Mouse (Mus musculus) neural tube, embryonic 13.5 days (tissue): ENCODE measurements around the gene Atp5s. TPM values are rescaled to one million over a fixed set of nuclear protein-coding genes. Genes with fewer than 3 reads are reported as not detected.
A peak's percentile ranks its signal among the peaks of the same experiment; 100 is the strongest.

Experiments used
- ATAC-seq: fragments of 200-750 bp; cut with Nextera tagmentation; 2 replicates; pipeline ENCODE4 v1.8.0; 2017; ENCODE audit warnings: low read depth, mild to moderate bottlenecking, moderate TSS enrichment, moderate library complexity
- H3K27ac ChIP-seq: fragments of 300-500 bp; sonication (generic); replicated peaks from 2 replicates; pipeline ENCODE4 v1.5.1; 2015; ENCODE audit warnings: moderate library complexity, mild to moderate bottlenecking, inconsistent platforms
- H3K27me3 ChIP-seq: fragments of 300-500 bp; sonication (generic); 2 replicates; pipeline ENCODE4 v1.6.1; 2015; ENCODE audit warnings: mild to moderate bottlenecking, inconsistent platforms
- H3K36me3 ChIP-seq: fragments of 300-500 bp; sonication (generic); 2 replicates; pipeline ENCODE4 v1.6.1; 2015; ENCODE audit warnings: mild to moderate bottlenecking, inconsistent platforms
- H3K4me1 ChIP-seq: fragments of 300-500 bp; sonication (generic); replicated peaks from 2 replicates; pipeline ENCODE4 v1.6.1; 2015; ENCODE audit warnings: inconsistent platforms
- H3K4me2 ChIP-seq: fragments of 300-500 bp; sonication (generic); 2 replicates; pipeline ENCODE4 v1.6.1; 2015; ENCODE audit warnings: inconsistent platforms, mild to moderate bottlenecking, moderate library complexity
- H3K4me3 ChIP-seq: fragments of 300-500 bp; sonication (generic); 2 replicates; pipeline ENCODE4 v1.5.1; 2015; ENCODE audit warnings: mild to moderate bottlenecking, inconsistent platforms
- H3K9ac ChIP-seq: fragments of 300-500 bp; sonication (generic); 2 replicates; pipeline ENCODE4 v1.6.1; 2015; ENCODE audit warnings: moderate library complexity, mild to moderate bottlenecking, inconsistent platforms
- H3K9me3 ChIP-seq: fragments of 300-500 bp; sonication (generic); 2 replicates; pipeline ENCODE4 v1.6.1; 2016; ENCODE audit warnings: inconsistent platforms
- WGBS: fragments of 180-500 bp; shearing (Covaris S2); methylation state at CpG from one replicate; pipeline ENCODE4 v1.1.7; 2015; 5-methylcytosine and 5-hydroxymethylcytosine counted together
- microRNA counts: library from miRNA; unstranded; fragments of <30 nt; microRNA quantifications from one replicate; lab custom pipeline; 2016
- microRNA-seq: library from miRNA; unstranded; fragments of <30 nt; microRNA quantifications from one replicate; pipeline ENCODE4, GENCODE M21; 2016
- polyA plus RNA-seq: library from polyadenylated mRNA; unstranded; fragments of >200 nt; fragmentation: Nextera tagmentation; extraction: Ambion mirVana; gene quantifications from 2 replicates; pipeline ENCODE4 v1.2.1, GENCODE M21; 2015

The Atp5s gene
- polyA plus RNA-seq, 1 experiment from 2014 or later, result 32.3 TPM

DNA sequence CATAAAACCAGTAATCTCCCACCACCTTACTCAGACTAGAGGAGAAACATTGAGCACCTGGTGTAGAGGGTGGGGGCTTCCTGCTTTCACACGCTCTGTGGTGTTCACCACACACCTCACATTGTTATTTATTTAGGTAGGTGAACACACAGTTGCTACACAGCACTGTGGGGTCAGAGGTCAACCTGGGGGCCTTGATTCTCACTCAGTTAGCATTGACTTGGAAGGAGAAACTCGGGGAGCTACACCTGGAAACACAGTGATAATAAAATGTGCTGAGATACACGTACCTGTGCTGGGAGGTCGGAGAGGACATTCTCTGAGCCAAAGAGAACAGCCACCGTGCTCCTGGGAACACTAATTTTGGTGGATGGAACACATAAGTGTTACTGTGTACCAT is 63.6 kb downstream of the Atp5s start:
- no peak overlapping the region for H3K4me2 ChIP-seq
- 82% methylated on average over 5 of the region's 5 CpGs for WGBS
- no peak for ATAC-seq
- H3K9ac ChIP-seq, result no peak overlapping the region
- H3K4me3 ChIP-seq, result no peak overlapping the region
- H3K27me3 ChIP-seq, result no peaks in the 10 kb centered on the region; the same call in 1 of the 2 replicates
- no peak overlapping the region for H3K27ac ChIP-seq
- H3K9me3 ChIP-seq, result no peaks in the 10 kb centered on the region
- peaks cover 19% of the 10 kb centered on the region for H3K4me1 ChIP-seq
- no peaks in the 10 kb centered on the region for H3K36me3 ChIP-seq

DNA sequence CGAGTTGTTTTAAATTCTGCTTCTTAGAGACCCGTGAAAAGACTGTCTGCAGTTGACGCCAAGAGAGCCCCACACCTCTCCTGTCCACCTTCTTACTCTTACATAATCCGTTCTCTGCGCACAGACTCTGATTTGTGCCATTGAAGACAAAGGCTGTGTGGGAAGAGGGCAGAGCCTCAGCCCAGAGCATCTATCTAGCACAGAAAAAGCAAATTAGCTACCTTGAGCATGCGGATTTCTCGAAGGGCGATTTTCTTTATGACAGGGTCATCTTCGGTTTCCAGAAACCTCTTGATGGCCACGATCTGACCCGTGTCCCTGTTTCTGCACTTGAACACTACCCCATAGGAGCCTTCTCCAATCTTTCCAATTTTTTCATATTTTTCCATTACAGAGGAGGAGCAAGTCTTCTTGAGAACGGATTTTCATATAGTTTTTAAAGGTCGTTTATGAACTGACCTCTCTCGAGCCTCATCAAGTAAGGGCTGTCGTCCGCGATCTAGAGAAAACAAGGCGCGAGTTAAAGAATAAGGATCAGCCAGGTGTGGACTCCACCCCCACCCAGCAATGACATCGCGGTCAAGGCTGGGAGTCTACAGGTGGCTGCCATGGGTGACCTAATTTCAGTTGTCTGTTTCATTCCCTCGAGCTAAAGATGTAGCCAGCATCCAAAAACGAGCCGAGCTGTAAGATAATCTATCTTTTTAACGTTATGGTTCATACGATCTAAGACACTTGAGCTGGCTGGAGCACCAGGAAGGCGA is 65.2 kb downstream of the Atp5s start:
- H3K36me3 ChIP-seq, result no peaks in the 10 kb centered on the region
- 31% methylated on average over 27 of the region's 27 CpGs for WGBS
- peaks cover 19% of the 10 kb centered on the region for H3K4me1 ChIP-seq
- H3K9me3 ChIP-seq, result no peaks in the 10 kb centered on the region
- H3K27ac ChIP-seq, result no peak overlapping the region
- H3K4me3 ChIP-seq, result peak overlapping the region; percentile 55
- H3K27me3 ChIP-seq, result no peaks in the 10 kb centered on the region; the same call in 1 of the 2 replicates
- peak; percentile 25; the same call in 1 of the 2 replicates for ATAC-seq
- H3K9ac ChIP-seq, result peak overlapping the region; percentile 78
- H3K4me2 ChIP-seq, result peak overlapping the region; percentile 99

DNA sequence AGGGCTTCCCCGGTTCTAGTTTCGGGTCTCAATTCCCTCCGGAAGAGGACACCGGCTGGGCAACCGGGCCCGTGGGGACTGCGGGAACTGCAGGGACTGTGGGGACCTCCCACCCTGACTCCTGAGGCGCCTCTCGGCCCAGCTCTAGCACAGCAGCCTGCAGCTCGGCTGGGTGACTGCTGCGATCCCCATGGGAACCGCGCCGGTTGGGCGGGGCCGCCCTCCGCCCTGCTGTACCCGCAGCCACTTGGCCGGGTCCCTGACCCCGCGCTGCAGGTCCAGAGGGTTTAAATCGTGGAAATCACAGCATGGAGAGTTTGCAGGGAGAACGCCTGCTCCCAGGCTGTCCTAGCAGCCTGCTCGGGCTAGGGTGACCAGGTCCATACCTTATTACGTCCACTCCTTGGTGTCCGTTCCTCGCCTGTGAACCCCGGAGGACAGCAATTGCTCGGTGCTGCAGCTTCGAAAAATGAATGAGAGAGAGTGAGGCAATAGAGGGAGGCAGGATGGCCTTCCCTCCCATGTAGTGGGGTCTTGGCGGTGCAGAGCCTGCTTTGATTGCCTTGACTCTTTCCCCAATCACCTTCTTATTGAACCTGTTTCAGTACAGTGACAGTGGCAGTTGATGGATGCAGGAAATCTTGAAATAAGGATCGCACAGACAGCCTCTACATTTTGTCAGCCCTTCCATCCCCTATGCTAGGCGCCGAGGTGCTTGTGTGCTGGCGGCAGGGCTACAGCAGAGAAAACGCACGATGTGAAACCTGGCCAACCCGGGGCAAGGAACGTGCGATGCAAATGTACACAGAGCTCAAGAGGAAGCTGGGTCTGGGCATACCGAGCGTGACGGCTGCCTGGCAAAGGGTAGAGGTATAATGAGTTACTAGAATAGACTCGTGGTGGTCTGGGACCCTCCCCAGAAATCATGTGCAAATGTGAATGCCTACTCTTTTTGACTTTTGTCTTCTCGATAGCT is 66.1 kb downstream of the Atp5s start, which contains the start of gene Cdkl1:
Cdkl1 (minus strand) TSS at position 738 of the 976 bp plus-strand sequence.
- WGBS, result 2% methylated on average over 45 of the region's 45 CpGs

More for the DNA sequence above, 66.1 kb downstream of the Atp5s start, which contains the start of gene Cdkl1:
- H3K4me3 ChIP-seq, result peak within 1 kb of the TSS; percentile 55
- no peaks in the 10 kb centered on the region; the same call in 1 of the 2 replicates for H3K27me3 ChIP-seq
- H3K27ac ChIP-seq, result peak within 1 kb of the TSS; percentile 24; the same call in 1 of the 2 replicates
- no peaks in the 10 kb centered on the region for H3K36me3 ChIP-seq
- peak within 1 kb of the TSS; percentile 78 for H3K9ac ChIP-seq
- ATAC-seq, result peak; percentile 90
- peak within 1 kb of the TSS; percentile 99 for H3K4me2 ChIP-seq
- peaks cover 19% of the 10 kb centered on the region for H3K4me1 ChIP-seq
- no peaks in the 10 kb centered on the region for H3K9me3 ChIP-seq

MicroRNAs encoded within 50 kb of the gene (microRNA counts, 519-probe panel; counts per million panel counts)
- not detected for microRNA mmu-miR-681 (lab: Ali Mortazavi, UCI)

Small RNA genes lying within 50 kb of the gene (microRNA-seq; reads per million reads assigned to microRNA genes)
- gene Mir681, result not detected

Other genes starting within 250 kb of the Atp5s start
- 25.6 and 28.2 TPM in 2 replicates for gene Vcpkmt, start 141.9 kb upstream of the Atp5s start, polyA plus RNA-seq
- 13.1 and 14.3 TPM in 2 replicates for gene Sos2, start 43.1 kb upstream of the Atp5s start, polyA plus RNA-seq
- 8.9 and 9.6 TPM in 2 replicates for gene L2hgdh, start 77 bp upstream of the Atp5s start, polyA plus RNA-seq
- 2.6 and 4.3 TPM in 2 replicates for gene Cdkl1, start 66.3 kb downstream of the Atp5s start, polyA plus RNA-seq
- gene Atl1, start 167.7 kb downstream of the Atp5s start, polyA plus RNA-seq, result 111 and 115 TPM in 2 replicates
- 30.7 and 33.4 TPM in 2 replicates for gene Map4k5, start 168.2 kb downstream of the Atp5s start, polyA plus RNA-seq